Mouse (Mus musculus) cerebellum, adult 11 months (tissue): ENCODE results near the gene Igf2bp3.

ENCODE experiments used
- DNase-seq: peaks from one replicate; pipeline ENCODE4 v3.0.0; 2022

Gene Igf2bp3

DNA sequence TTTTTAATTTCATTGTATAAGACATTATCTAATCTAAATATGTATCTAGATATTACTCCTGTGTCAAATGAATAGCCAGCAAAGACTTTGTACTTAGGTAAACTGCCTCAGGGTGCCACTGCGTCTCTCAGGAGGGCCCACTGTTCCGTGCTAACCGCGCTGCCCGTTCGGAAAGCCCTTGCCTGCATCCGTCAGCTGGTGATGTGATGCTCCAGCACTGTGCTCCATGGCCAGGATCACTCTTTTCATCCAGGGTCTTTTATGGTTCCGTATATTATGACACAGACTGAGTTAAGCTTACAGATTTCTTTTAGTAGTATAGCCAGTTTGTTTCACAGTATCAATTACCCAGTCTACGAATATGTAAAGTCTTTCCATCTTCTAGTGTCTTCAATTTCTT is 82.9 kb downstream of the Igf2bp3 start:
- no peak for DNase-seq

- no peak for DNase-seq
Measured at GRCm38 (mm10) chr6:49130328-49130727, 84.4 kb downstream of the Igf2bp3 start.

GRCm38 (mm10) chr6:49120370-49120769 is 94.4 kb downstream of the Igf2bp3 start:
- no peak for DNase-seq

DNA sequence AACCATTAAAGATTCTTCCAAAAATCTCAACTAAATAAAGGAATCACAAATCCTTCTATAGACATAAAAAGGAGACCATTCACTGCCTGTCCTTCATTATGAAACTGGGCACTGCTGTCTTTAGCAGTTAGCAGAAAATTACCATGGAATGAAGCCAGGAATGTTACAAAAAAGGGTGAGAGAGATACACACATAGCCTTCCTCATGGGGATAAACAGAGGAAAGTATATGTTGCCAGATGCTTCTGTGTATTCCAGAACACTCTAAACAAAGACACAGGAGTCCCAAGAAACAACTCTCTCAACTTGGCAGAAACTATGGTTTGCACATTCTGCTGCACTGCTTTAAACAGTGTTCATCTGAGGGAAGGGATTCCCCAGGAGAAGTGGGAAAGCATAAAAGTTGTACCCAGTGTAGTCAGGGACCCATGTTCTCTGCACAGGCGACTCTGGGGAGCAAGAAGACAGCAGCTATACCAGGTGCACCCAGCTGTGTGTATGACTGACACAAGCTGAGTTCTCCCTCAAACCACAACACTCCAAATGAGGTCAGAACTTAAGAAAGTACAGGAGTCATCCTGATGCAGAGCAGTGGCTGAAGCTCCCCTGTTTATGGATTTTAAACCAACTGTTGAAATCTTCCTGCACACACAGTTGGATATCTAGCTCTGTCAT is 95.2 kb downstream of the Igf2bp3 start:
- no peak for DNase-seq

GRCm38 (mm10) chr6:49118446-49118845 is 96.3 kb downstream of the Igf2bp3 start:
- DNase-seq = no peak

DNA sequence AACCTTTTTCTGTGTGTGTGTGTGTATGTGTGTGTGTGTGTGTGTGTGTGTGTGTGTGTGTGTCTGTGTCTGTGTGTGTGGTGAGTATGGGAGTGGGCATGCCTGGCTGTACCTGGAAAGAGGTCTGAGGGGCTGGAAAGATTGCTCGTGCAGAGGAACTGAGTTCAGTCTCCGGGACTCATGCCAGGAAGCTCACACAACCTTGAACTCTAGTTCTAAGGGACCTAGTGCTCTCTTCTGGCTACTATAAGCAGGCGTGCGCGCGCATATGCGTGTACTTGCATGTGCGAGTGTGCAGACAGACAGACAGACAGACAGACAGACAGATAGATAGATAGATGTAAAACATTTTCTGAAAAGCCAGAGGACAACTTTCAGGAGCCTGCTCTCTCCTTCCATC is 98.5 kb downstream of the Igf2bp3 start:
- no peak for DNase-seq

- no peak for DNase-seq
Measured at GRCm38 (mm10) chr6:49115550-49115949, 99.2 kb downstream of the Igf2bp3 start.

DNA sequence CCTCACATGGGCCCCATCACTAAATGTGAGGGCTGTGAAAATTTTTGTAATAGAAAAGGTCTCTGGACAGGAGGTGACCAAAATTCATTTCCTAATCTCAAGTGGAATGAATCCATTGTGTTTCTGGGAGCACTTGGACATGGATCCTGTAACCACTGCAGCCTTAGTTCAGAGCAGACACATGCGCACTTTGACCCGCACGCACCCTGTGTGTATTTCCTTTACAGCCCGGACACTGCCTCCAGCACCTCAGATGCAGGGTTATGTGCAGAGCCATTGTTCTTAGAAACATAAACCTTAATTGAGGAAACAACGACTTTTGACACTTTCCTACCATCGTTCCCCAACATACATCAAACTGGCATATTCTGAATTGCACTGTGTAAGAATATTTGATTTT is 100.3 kb downstream of the Igf2bp3 start:
- no peak for DNase-seq

GRCm38 (mm10) chr6:49113895-49114294 is 100.9 kb downstream of the Igf2bp3 start:
- DNase-seq = no peak

- DNase-seq = no peak
Measured at GRCm38 (mm10) chr6:49109196-49109595, 105.6 kb downstream of the Igf2bp3 start.

DNA sequence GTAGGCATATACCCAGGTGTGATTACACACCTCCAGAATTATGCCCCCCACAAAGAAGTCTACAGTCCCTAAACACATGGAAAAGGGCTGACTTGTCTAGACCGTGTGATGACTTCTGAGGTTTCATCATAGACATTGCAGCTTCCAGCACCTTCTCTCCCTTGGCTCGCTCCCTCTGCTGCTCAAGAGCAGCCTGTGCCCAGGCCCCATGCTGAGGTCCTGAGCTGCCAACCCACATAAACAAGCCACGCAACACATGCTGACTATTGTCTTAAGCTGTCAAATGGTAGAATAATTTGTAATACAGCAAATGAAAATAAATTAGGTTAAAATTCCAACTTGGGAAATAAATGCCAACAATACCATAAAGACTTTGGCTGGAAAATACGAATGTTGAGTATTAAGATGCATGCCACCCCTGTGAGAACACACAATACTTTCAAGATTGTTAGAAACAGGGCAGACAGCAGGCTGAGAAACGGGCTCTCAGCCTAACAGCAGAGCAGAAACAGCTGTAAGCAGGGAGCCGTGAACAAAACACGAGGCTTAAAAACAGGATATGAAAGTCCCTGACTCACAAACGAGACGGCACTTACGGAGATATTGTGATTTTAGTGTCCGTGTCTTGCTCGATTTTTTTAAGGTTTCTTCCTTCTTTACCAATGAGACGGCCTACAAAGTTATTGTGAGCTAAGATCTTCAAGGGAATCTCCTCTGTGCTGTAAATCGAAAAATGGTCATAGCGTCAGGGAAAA is 107.8 kb downstream of the Igf2bp3 start:
- DNase-seq = peak; percentile 19

- no peak for DNase-seq
Measured at GRCm38 (mm10) chr6:49099086-49099485, 115.7 kb downstream of the Igf2bp3 start.

- DNase-seq = peak; percentile 28
Measured at GRCm38 (mm10) chr6:49097596-49098110, 117.1 kb downstream of the Igf2bp3 start.

DNA sequence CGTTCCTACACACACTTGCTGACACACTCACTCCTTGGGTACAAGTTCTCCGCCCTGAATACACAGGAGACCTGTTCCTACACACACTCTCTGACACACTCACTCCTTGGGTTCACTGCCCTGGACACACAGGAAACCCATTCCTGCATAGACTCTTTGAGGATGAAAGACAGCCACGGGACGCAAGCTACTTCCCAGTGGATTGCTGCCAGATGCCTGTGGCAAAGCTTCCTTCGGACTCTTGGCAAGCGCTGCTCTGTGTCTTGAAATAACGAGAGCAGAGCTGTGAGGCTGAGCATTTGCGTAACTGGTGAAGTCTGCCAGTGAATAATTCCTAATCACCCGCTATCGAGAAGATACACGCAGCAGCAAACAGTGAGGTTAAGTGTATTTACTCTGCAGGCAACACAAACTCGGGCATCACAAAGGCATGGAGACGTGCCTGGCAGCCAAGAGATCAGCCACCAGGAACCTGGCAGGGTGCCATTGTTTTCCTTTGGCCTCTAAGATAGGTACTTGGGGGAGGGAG is 117.8 kb downstream of the Igf2bp3 start:
- peak; percentile 65 for DNase-seq

DNA sequence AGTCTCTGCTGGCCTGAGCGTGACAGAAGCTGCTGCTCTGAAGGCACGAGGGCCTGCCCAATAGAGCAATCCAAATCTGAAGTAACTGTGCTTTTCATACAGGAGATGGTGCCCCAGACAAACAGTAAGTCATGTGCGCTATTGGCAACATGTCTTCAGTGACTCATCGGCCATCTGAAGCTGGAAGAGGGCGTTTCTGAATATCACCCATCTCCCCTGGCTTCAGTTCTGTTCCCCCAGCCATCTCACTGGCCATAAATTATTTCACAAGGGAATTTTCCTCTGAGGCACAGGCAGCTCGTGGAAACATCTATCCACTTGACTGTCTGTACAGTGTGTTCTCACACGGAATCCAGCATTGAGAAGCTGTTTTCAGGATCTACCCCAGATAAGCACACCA is 118.3 kb downstream of the Igf2bp3 start:
- DNase-seq = no peak

- DNase-seq = no peak
Measured at GRCm38 (mm10) chr6:49094968-49095367, 119.8 kb downstream of the Igf2bp3 start.

DNA sequence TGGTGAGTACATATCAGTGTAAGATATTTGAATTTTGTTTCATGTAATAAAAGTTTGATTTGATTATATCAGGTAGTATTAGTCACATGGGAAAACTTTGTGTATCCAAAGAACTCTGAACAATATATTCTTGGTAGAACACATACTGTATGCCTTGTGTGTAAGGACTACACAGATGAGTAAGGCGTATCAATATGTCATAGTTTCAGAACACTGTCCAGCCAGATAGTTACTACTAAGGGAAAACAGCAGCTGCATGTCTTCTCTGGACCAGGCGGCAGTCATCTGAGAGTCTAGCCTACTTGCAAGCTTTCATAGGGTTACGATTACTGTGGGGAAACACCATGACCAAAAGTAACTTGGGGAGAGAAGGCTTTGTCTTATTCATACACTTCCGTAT is 131.7 kb downstream of the Igf2bp3 start:
- no peak for DNase-seq

- DNase-seq = no peak
Measured at GRCm38 (mm10) chr6:49079313-49079712, 135.4 kb downstream of the Igf2bp3 start.

DNA sequence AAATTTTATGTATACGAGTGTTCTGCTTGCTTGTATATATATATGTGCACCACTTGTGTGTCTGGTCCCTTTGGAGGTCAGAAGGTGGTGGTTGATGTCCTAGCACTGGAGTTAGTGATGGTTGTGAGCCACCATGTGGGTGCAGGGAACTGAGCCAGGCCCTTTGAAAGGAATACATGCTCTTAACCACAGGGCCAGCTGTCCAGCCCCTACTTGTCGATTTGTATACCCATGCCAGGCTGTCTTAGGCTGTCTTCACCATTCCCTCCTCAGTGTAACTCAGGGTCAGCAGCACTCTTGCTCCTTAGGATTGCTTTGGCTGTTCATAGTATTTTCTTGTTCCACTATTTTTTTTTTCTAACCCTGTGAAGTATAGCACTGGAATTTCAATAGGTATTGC is 136.9 kb downstream of the Igf2bp3 start:
- DNase-seq = no peak

DNA sequence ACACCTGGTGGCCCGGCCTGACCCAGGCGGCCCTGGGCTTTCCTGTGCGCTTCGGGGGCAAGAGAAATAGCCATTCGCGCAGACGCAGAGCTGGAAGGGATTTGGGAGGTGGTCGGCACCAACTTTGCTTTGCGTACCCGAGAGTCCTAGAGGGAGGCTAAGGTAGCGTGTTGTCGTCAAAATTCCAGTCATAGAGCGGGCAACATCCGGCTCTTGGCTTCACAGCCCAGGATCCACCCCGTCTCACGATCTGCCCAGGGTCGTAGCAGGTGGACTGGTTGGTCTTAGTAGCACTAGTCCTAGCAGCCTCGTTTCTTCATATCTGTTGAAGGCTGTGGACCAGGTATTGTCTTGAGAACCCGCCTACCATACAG is 140.7 kb downstream of the Igf2bp3 start:
- DNase-seq = no peak

DNA sequence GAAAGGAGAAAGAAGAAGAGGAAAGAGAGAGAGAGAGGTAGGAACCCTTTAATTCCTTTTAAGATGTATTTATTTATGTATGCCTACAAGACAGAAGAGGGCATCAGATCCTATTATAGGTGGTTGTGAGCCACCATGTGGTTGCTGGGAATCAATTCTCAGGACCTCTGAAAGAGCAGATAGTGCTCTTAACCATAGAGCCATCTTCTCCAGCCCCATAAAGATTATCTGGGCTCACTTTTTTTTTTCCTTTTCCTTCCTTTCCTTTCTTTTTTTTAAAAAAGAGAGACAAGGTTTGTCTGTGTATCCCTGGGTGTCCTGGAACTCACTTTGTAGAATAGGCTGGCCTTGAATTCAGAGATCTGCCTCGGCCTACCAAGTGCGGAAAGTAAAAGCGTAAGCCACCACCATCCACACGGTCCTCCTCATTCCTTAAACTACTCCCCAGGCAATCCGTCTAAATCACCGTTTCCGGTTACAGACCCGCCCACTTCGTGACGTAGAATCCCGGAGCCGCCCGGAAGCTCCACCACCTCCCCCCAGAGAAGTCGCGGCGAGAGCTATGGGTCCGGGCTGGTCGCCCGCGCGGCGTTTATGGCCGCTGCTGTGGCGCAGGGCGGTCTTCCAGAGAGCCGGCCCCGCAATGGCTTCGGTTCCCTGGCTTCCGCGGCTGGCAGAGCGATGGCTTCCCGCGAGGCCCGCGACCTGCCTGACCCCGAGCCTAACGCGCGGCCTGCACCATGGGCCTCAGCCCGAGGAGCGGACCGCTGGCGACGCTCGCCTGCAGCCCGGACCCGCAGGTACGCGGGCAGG is 141.2 kb downstream of the Igf2bp3 start, which contains the start of gene Malsu1:
Gene Malsu1 (plus strand): TSS at position 492 of the 813 bp plus-strand sequence.
- peak; percentile 91 for DNase-seq

- no peak for DNase-seq
Measured at GRCm38 (mm10) chr6:49068361-49068760, 146.4 kb downstream of the Igf2bp3 start.
